Mouse (Mus musculus): ENCODE measurements around the gene Snx4.

GRCm38 (mm10) chr16:33224381-33224780, 26.9 kb upstream of the Snx4 start:
- TF ChIP-seq POLR2A (IDR thresholded peaks at IDR 0.05; ENCODE audit: insufficient read length, low read depth) (no peak), POLR2AphosphoS2 (IDR thresholded peaks at IDR 0.05; ENCODE audit: insufficient read length, low read depth) (no peak), TCF12 (IDR thresholded peaks at IDR 0.05; ENCODE audit: insufficient read depth, poor library complexity, severe bottlenecking) (no peak), REST (IDR thresholded peaks at IDR 0.05; ENCODE audit: insufficient read depth, insufficient read length) (no peak), MYOG (IDR thresholded peaks at IDR 0.05; ENCODE audit: control insufficient read depth in 1 of 3, insufficient read depth in 1 of 3, insufficient read length in 2 of 3, low read depth in 2 of 3) (no peak), CEBPB (IDR thresholded peaks at IDR 0.05; ENCODE audit: insufficient read depth, poor library complexity, severe bottlenecking) (no peak), USF1 (IDR thresholded peaks at IDR 0.05; ENCODE audit: low read depth) (no peak), E2F4 (IDR thresholded peaks at IDR 0.05; ENCODE audit: insufficient read depth) (no peak), SRF (IDR thresholded peaks at IDR 0.05; ENCODE audit: control insufficient read depth, insufficient read length, low read depth) (no peak), MAX (IDR thresholded peaks at IDR 0.05; ENCODE audit: low read depth) (no peak)
